Mouse (Mus musculus): Measurements from ENCODE around the gene Arhgap27.

- TF ChIP-seq EP300 (IDR thresholded peaks at IDR 0.05; ENCODE audit: insufficient read depth, low read depth, low read length) (no peak), CTCF (IDR thresholded peaks at IDR 0.05; ENCODE audit: low read depth, low read length) (no peak)
Measured at GRCm38 (mm10) chr11:103346657-103347056, 16.8 kb downstream of the Arhgap27 start.
